In the genomic region with DNA sequence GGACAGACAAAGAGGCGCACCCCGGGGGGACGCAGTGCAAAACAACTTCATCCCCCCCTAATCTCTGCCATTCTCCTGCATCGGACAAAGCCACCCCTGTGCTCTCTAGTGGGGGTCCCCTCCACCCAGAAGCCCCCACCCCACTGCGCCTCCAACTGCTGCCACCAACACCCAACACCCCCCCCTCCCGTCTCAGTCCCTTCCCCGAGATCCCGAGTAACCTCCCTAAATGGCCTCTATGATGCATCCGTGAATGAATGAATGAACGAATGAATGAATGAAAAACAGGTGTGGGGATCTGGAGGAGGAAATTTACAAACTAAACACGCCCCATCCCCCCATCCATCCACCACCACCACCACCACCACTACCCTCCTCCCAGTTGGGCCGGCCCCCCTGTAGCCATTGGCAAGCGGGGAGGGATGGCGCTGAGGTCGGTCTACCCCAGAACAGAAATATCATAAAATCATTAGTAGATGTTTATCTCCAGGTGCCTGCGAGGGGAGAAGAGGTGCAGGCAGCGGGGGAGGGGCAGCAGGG, we compare ENCODE assay signal across 8 mouse cellular contexts. TPM values are rescaled to one million over a fixed set of nuclear protein-coding genes. Genes with fewer than 3 reads are reported as not detected.
DNase-seq lines count a peak whose midpoint lies in the region; ATAC-seq and TF ChIP-seq lines count a peak whose summit lies in the region.

No protein-coding gene starts in this region.

- peaks cover 36% of the 10 kb centered on the region for H3K4me1 ChIP-seq in hindbrain, embryonic 13.5 days (replicated peaks)
- H3K4me1 ChIP-seq in liver, embryonic 14.5 days (replicated peaks; ENCODE audit: control insufficient read depth in 2 of 2, insufficient read depth in 2 of 2, low read length in 1 of 2), result no peaks in the 10 kb centered on the region
- peaks cover 17% of the 10 kb centered on the region for H3K4me1 ChIP-seq in stomach, embryonic 16.5 days (ENCODE audit: control insufficient read depth, insufficient read depth, low read length)

- DNase-seq in adrenal gland, postnatal 14 days, result peak; percentile 10
- no peak for DNase-seq in adrenal gland, postnatal 4 days (ENCODE audit: low spot score in 2 of 2)
- peak; percentile 55 to 57 for DNase-seq in right cerebral cortex, postnatal 10 days (ENCODE audit: low spot score in 2 of 2)
- no peak for DNase-seq in right cerebral cortex, postnatal 25 days
- no peak for DNase-seq in liver, embryonic 14.5 days (ENCODE audit: low read depth in 3 of 3, low spot score in 3 of 3)
- no peak for DNase-seq in gastrocnemius, adult 8-10 months (ENCODE audit: low spot score in 2 of 2)

- H3K4me3 ChIP-seq in hindbrain, embryonic 13.5 days, result peak overlapping the region; percentile 83
- H3K4me3 ChIP-seq in liver, embryonic 14.5 days (ENCODE audit: insufficient read depth in 1 of 2, low read depth in 2 of 2, low read length in 2 of 2), result peak overlapping the region in 1 of 2 experiments; percentile 60; a peak in 2 of 4 replicates
- peak overlapping the region; percentile 75 for H3K4me3 ChIP-seq in stomach, embryonic 16.5 days (replicated peaks; ENCODE audit: low read length)

- H3K9ac ChIP-seq in hindbrain, embryonic 13.5 days, result peak overlapping the region; percentile 90
- no peak overlapping the region for H3K9ac ChIP-seq in liver, embryonic 14.5 days (replicated peaks)
- peak overlapping the region; percentile 86 for H3K9ac ChIP-seq in stomach, embryonic 16.5 days (ENCODE audit: low read length)

- peak overlapping the region; percentile 95 for H3K27ac ChIP-seq in hindbrain, embryonic 13.5 days
- H3K27ac ChIP-seq in liver, embryonic 14.5 days, result no peak overlapping the region
- H3K27ac ChIP-seq in stomach, embryonic 16.5 days (ENCODE audit: low read length), result no peak overlapping the region

- no peaks in the 10 kb centered on the region for H3K9me3 ChIP-seq in hindbrain, embryonic 13.5 days
- H3K9me3 ChIP-seq in liver, embryonic 14.5 days (ENCODE audit: control insufficient read depth, low read length), result no peaks in the 10 kb centered on the region
- no peaks in the 10 kb centered on the region for H3K9me3 ChIP-seq in stomach, embryonic 16.5 days (replicated peaks; ENCODE audit: control insufficient read depth, low read length)

- peaks cover 7% of the 10 kb centered on the region for H3K36me3 ChIP-seq in hindbrain, embryonic 13.5 days
- no peaks in the 10 kb centered on the region for H3K36me3 ChIP-seq in liver, embryonic 14.5 days (replicated peaks; ENCODE audit: control insufficient read depth, insufficient read depth, low read depth)
- H3K36me3 ChIP-seq in stomach, embryonic 16.5 days (ENCODE audit: control insufficient read depth, insufficient read depth, low read length), result no peaks in the 10 kb centered on the region

- peak; percentile 55 for ATAC-seq in hindbrain, embryonic 13.5 days (ENCODE audit: low FRiP score)
- ATAC-seq in liver, embryonic 14.5 days (ENCODE audit: insufficient read depth), result peak; percentile 19
- ATAC-seq in stomach, embryonic 16.5 days (ENCODE audit: insufficient read depth, low FRiP score), result no peak

- peak overlapping the region; percentile 74 for H3K4me2 ChIP-seq in hindbrain, embryonic 13.5 days
- H3K4me2 ChIP-seq in liver, embryonic 14.5 days (ENCODE audit: low read depth), result peak overlapping the region; percentile 73
- peak overlapping the region; percentile 96 for H3K4me2 ChIP-seq in stomach, embryonic 16.5 days (ENCODE audit: low read depth, low read length)

- under 1% methylated on average over 15 of the region's 17 CpGs for WGBS in hindbrain, embryonic 13.5 days
- WGBS in liver, embryonic 14.5 days (ENCODE audit: insufficient replicate concordance), result 10% methylated on average over 17 of the region's 17 CpGs
- WGBS in stomach, embryonic 16.5 days, result 6% methylated on average over 17 of the region's 17 CpGs

- no peak for TF ChIP-seq EP300 in liver, embryonic 14.5 days (IDR thresholded peaks at IDR 0.05; ENCODE audit: low read depth)

- no peak for TF ChIP-seq CTCF in liver, embryonic 14.5 days (IDR thresholded peaks at IDR 0.05; ENCODE audit: low read depth)

- no peaks in the 10 kb centered on the region for H3K27me3 ChIP-seq in hindbrain, embryonic 13.5 days
- H3K27me3 ChIP-seq in liver, embryonic 14.5 days (ENCODE audit: control insufficient read depth, insufficient read depth, low read length), result no peaks in the 10 kb centered on the region; the same call in 1 of the 2 replicates
- no peaks in the 10 kb centered on the region for H3K27me3 ChIP-seq in stomach, embryonic 16.5 days (ENCODE audit: control insufficient read depth, insufficient read depth, low read length)

RNA-seq across cellular contexts. Expression of gene Castor2, which starts 0.8 kb away (rescaled TPM):
- 11.2 and 12.9 TPM in 2 replicates for total RNA-seq in adrenal gland, postnatal 14 days (2021)
- total RNA-seq in adrenal gland, postnatal 4 days (2021), result 10 to 100 TPM; 16.6 to 23.7 TPM
- 23.8 and 29.3 TPM in 2 replicates for polyA plus RNA-seq in hindbrain, embryonic 13.5 days (2015; fragmentation: Nextera tagmentation; extraction: Ambion mirVana)
- 0.18 and 0.21 TPM in 2 replicates for polyA plus RNA-seq in liver, embryonic 14.5 days (2012; rRNA removed)
- 0.28 and 0.45 TPM in 2 replicates for polyA plus RNA-seq in liver, embryonic 14.5 days (2014; fragmentation: Nextera tagmentation; extraction: Ambion mirVana)
- 3.8 and 4.4 TPM in 2 replicates for polyA plus RNA-seq in stomach, embryonic 16.5 days (2015; fragmentation: Nextera tagmentation; extraction: Ambion mirVana)
- 10 to 100 TPM; 41.7 to 54.5 (median 50.6) TPM for total RNA-seq in gastrocnemius, adult 8-10 months (2022)

Comparison
In these comparisons a context has a peak if more than half of its experiments do, and no peak if none do; other contexts are left out.
1. DNase-seq: peak in adrenal gland, postnatal 14 days (single experiment) and right cerebral cortex, postnatal 10 days (2 of 2); none in adrenal gland, postnatal 4 days (0 of 2), right cerebral cortex, postnatal 25 days (single experiment), liver, embryonic 14.5 days (0 of 3) and gastrocnemius, adult 8-10 months (0 of 2).
2. Peak in every context shown above with its lines, with median percentiles within 50 percentile points of each other: H3K4me2 ChIP-seq.